Mouse (Mus musculus) kidney, postnatal 0 days (tissue): ENCODE measurements around the gene Hint1. TPM values are rescaled to one million over a fixed set of nuclear protein-coding genes. Genes with fewer than 3 reads are reported as not detected.

ENCODE experiments used
- ATAC-seq: fragments of 200-750 bp; cut with Nextera tagmentation; replicated peaks from 2 replicates; pipeline ENCODE4 v1.8.0; 2017; ENCODE audit warnings: low read depth, moderate number of reproducible peaks, moderate TSS enrichment, moderate library complexity; ENCODE audit not compliant: low FRiP score
- DNase-seq: peaks from one replicate; pipeline ENCODE4 v3.0.0-alpha.2; 2016; ENCODE audit warnings: low spot score
- H3K27ac ChIP-seq: fragments of 300-500 bp; sonication (generic); 2 replicates; pipeline ENCODE4 v1.5.1; 2014; ENCODE audit warnings: mild to moderate bottlenecking
- H3K27me3 ChIP-seq: fragments of 300-500 bp; sonication (generic); 2 replicates; pipeline ENCODE4 v1.6.1; 2014; ENCODE audit warnings: low read length, mixed read lengths; ENCODE audit not compliant: insufficient read depth
- H3K36me3 ChIP-seq: fragments of 300-500 bp; sonication (generic); 2 replicates; pipeline ENCODE4 v1.6.1; 2014; ENCODE audit warnings: low read length, mixed read lengths; ENCODE audit not compliant: insufficient read depth
- H3K4me1 ChIP-seq: fragments of 300-500 bp; sonication (generic); replicated peaks from 2 replicates; pipeline ENCODE4 v1.6.1; 2014; ENCODE audit warnings: antibody characterized with exemption, low read length, mixed read lengths; ENCODE audit not compliant: insufficient read depth
- H3K4me2 ChIP-seq: fragments of 300-500 bp; sonication (generic); 2 replicates; pipeline ENCODE4 v1.6.1; 2014; ENCODE audit warnings: mild to moderate bottlenecking, low read length, moderate library complexity, mixed read lengths
- H3K4me3 ChIP-seq: fragments of 300-500 bp; sonication (generic); replicated peaks from 2 replicates; pipeline ENCODE4 v1.5.1; 2014; ENCODE audit warnings: low read depth, low read length
- H3K9ac ChIP-seq: fragments of 300-500 bp; sonication (generic); 2 replicates; pipeline ENCODE4 v1.6.1; 2014; ENCODE audit warnings: low read depth, low read length
- H3K9me3 ChIP-seq: fragments of 300-500 bp; sonication (generic); replicated peaks from 2 replicates; pipeline ENCODE4 v1.6.1; 2016; ENCODE audit warnings: low read length, inconsistent platforms, mixed read lengths
- CTCF ChIP-seq: IDR thresholded peaks from 2 replicates; pipeline ENCODE4 v1.5.1; 2016; ENCODE audit warnings: antibody characterized with exemption, low read depth, mild to moderate bottlenecking, moderate library complexity
- WGBS: fragments of 180-500 bp; shearing (Covaris S2); extraction: QIAGEN DNeasy Blood & Tissue Kit; methylation state at CpG from one replicate; pipeline ENCODE4 v1.1.7; 2014; 5-methylcytosine and 5-hydroxymethylcytosine counted together
- polyA plus RNA-seq: library from polyadenylated mRNA; unstranded; fragments of >200 nt; fragmentation: Nextera tagmentation; extraction: Ambion mirVana; gene quantifications from 2 replicates; pipeline ENCODE4 v1.2.1, GENCODE M21; 2015

Gene Hint1
- polyA plus RNA-seq, 1 experiment from 2014 or later = 1,085 TPM

- Histone ChIP-seq H3K9me3 (no peaks in the 10 kb centered on the region), H3K9ac (peak within 1 kb of the TSS; percentile 75), H3K4me3 (peak within 1 kb of the TSS; percentile 67), H3K27me3 (no peaks in the 10 kb centered on the region), H3K27ac (peak within 1 kb of the TSS; percentile 81), H3K4me1 (0 out of 2 replicates have a peak, but pooled peaks cover 7% of the 10 kb centered on the region), H3K36me3 (no peaks in the 10 kb centered on the region), H3K4me2 (peak within 1 kb of the TSS; percentile 86)
- ATAC-seq (peak; percentile 96), DNase-seq (peak; percentile 99)
- WGBS = under 1% methylated on average over 42 of the region's 42 CpGs
- TF ChIP-seq CTCF = peak; percentile 60
These were observed 5.7 kb upstream of the Hint1 start, which contains the start of gene Lyrm7 for GRCm38 (mm10) chr11:54860256-54861038. Gene Lyrm7 (minus strand): TSS chr11:54860916.

GRCm38 (mm10) chr11:54861471-54862420 lies 4.4 kb upstream of the Hint1 start:
- 0 out of 2 replicates have a peak, but pooled peaks cover 7% of the 10 kb centered on the region for H3K4me1 ChIP-seq
- no peak overlapping the region for H3K27ac ChIP-seq
- no peaks in the 10 kb centered on the region for H3K36me3 ChIP-seq
- WGBS = 85% methylated on average over 5 of the region's 5 CpGs
- no peaks in the 10 kb centered on the region for H3K27me3 ChIP-seq
- DNase-seq = no peak
- H3K4me2 ChIP-seq = no peak overlapping the region
- no peak for TF ChIP-seq CTCF
- no peak for ATAC-seq
- H3K9ac ChIP-seq = no peak overlapping the region
- no peak overlapping the region for H3K4me3 ChIP-seq
- no peaks in the 10 kb centered on the region for H3K9me3 ChIP-seq

- no peak for ATAC-seq
- no peak overlapping the region for H3K4me3 ChIP-seq
- H3K9me3 ChIP-seq = no peaks in the 10 kb centered on the region
- TF ChIP-seq CTCF = peak; percentile 86
- H3K4me2 ChIP-seq = 0 out of 2 replicates have a peak overlapping the region, but pooled peaks have one; percentile 5
- H3K9ac ChIP-seq = no peak overlapping the region
- 0 out of 2 replicates have a peak, but pooled peaks cover 14% of the 10 kb centered on the region for H3K4me1 ChIP-seq
- no peak overlapping the region for H3K27ac ChIP-seq
- peak; percentile 85 for DNase-seq
- no peaks in the 10 kb centered on the region for H3K36me3 ChIP-seq
- H3K27me3 ChIP-seq = no peaks in the 10 kb centered on the region
- 39% methylated on average over 10 of the region's 10 CpGs for WGBS
These were observed 3.3 kb upstream of the Hint1 start for GRCm38 (mm10) chr11:54862621-54863520.

GRCm38 (mm10) chr11:54865330-54866085 lies 675 bp upstream of the Hint1 start:
- DNase-seq = no peak
- TF ChIP-seq CTCF = no peak
- H3K4me3 ChIP-seq = peak overlapping the region; percentile 95
- ATAC-seq = no peak
- H3K9ac ChIP-seq = peak overlapping the region; percentile 96
- H3K4me2 ChIP-seq = peak overlapping the region; percentile 60
- peak overlapping the region; percentile 95 for H3K27ac ChIP-seq
- no peaks in the 10 kb centered on the region for H3K27me3 ChIP-seq
- no peaks in the 10 kb centered on the region for H3K9me3 ChIP-seq
- WGBS = 65% methylated on average over 6 of the region's 6 CpGs
- 0 out of 2 replicates have a peak, but pooled peaks cover 14% of the 10 kb centered on the region for H3K4me1 ChIP-seq
- peaks cover 7% of the 10 kb centered on the region for H3K36me3 ChIP-seq

- H3K4me2 ChIP-seq = peak overlapping the region; percentile 60
- H3K36me3 ChIP-seq = peaks cover 21% of the 10 kb centered on the region
- no peaks in the 10 kb centered on the region for H3K27me3 ChIP-seq
- H3K9ac ChIP-seq = peak overlapping the region; percentile 96
- DNase-seq (no peak), ATAC-seq (peak; percentile 50)
- H3K4me3 ChIP-seq = peak overlapping the region; percentile 95
- H3K27ac ChIP-seq = peak overlapping the region; percentile 95
- H3K4me1 ChIP-seq = 0 out of 2 replicates have a peak, but pooled peaks cover 14% of the 10 kb centered on the region
- under 1% methylated on average over 5 of the region's 5 CpGs for whole genome bisulfite sequencing
- TF ChIP-seq CTCF = no peak
- H3K9me3 ChIP-seq = no peaks in the 10 kb centered on the region
These were observed 834 bp downstream of the Hint1 start for GRCm38 (mm10) chr11:54867049-54867385.
